Mouse (Mus musculus): Measurements from ENCODE around the gene Napb. TPM values are rescaled to one million over a fixed set of nuclear protein-coding genes. Genes with fewer than 3 reads are reported as not detected.

Napb gene
- total and polyA plus RNA-seq, 3 experiments = not detected

DNA sequence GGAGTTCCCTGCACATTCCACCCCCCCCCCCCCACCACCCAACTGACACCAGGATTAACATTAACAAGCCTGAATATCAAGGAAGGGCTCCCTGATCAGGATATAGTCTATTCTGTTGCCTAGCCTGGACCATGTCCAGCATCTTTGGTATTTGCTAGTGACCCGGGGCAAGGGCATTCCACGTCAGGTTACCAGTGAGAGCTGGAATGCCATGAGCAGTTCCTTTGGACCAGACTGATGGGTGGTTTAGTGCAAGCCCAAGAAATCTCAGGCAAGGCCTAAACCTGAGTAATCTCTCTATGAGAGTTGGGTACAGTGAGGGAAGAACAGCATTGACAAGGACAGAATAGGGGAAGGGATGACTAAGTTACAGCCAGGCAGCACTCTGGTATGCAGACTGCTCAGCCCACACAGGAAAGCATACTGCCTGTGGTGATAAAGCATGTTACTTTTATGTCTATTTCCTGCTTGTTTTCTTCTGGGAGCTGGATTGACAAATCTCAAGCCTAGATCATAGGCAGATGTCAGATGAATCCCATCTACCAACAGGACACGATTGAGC is 11.7 kb upstream of the Napb start:
- Histone ChIP-seq H3K9ac (ENCODE audit: control insufficient read depth, low read depth, low read length, poor library complexity, severe bottlenecking) (no peak overlapping the region), H3K79me2 (ENCODE audit: control insufficient read depth, insufficient read depth, low read length, poor library complexity) (no peaks in the 10 kb centered on the region), H3K36me3 (ENCODE audit: control insufficient read depth in 1 of 2, insufficient read depth in 2 of 2, low read length in 2 of 2) (no peaks in the 10 kb centered on the region), H3K27ac (ENCODE audit: control insufficient read depth, low read depth, low read length) (no peak overlapping the region), H3K27me3 (ENCODE audit: control insufficient read depth in 1 of 2, insufficient read depth in 2 of 2, low read length in 2 of 2) (no peaks in the 10 kb centered on the region), H3K4me3 (ENCODE audit: control insufficient read depth in 1 of 2, insufficient read depth in 1 of 2, low read depth in 2 of 2, low read length in 2 of 2) (no peak overlapping the region), H3K9me3 (replicated peaks; ENCODE audit: insufficient read depth, low read length) (no peaks in the 10 kb centered on the region), H3K4me1 (ENCODE audit: control insufficient read depth in 1 of 2, insufficient read depth in 2 of 2, low read length in 2 of 2) (no peaks in the 10 kb centered on the region)
- TF ChIP-seq GABPA (IDR thresholded peaks at IDR 0.05; ENCODE audit: low read depth, low read length) = no peak
- no peak for TF ChIP-seq RAD21 (IDR thresholded peaks at IDR 0.05; ENCODE audit: low read depth, low read length)
- no peak for TF ChIP-seq SIN3A (IDR thresholded peaks at IDR 0.05; ENCODE audit: low read length)
- TF ChIP-seq MXI1 (IDR thresholded peaks at IDR 0.05; ENCODE audit: low read depth, low read length) = no peak
- no peak for TF ChIP-seq RCOR1 (IDR thresholded peaks at IDR 0.05; ENCODE audit: low read depth, low read length)
- TF ChIP-seq BHLHE40 (IDR thresholded peaks at IDR 0.05; ENCODE audit: borderline replicate concordance, low read depth, low read length) = no peak
- no peak for TF ChIP-seq GATA1 (IDR thresholded peaks at IDR 0.05; ENCODE audit: low read depth, low read length)
- no peak for TF ChIP-seq KAT2A (conservative IDR thresholded peaks at IDR 0.05; ENCODE audit: low read depth, low read length)
- TF ChIP-seq UBTF (IDR thresholded peaks at IDR 0.05; ENCODE audit: borderline replicate concordance, insufficient read depth, low read depth, low read length) = no peak
- no peak for TF ChIP-seq CHD1 (IDR thresholded peaks at IDR 0.05; ENCODE audit: low read depth, low read length)
- no peak for DNase-seq (ENCODE audit: low read depth, low spot score)

DNA sequence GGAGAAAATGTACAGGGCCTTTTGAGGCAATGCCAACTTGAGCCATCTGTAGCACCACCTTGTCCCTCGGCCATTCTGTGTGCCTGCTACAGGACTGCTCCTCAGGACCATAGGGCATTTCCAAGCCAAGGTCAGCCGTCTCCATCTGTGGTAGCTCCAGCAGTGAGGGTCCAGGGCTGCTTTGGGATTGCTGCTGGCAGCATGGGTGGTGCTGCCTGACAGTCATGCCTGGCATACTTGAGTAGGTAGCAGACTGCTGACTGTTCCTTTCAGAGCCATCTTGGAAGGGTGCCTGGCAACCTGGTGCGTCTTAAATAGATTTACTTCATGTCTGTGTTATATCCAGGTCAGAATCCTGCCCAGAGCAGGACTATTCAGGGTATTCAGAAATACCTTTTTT is 10.7 kb upstream of the Napb start:
- Histone ChIP-seq H3K79me2 (ENCODE audit: control insufficient read depth, insufficient read depth, low read length, poor library complexity) (no peaks in the 10 kb centered on the region), H3K9me3 (replicated peaks; ENCODE audit: insufficient read depth, low read length) (no peaks in the 10 kb centered on the region), H3K4me3 (ENCODE audit: control insufficient read depth in 1 of 2, insufficient read depth in 1 of 2, low read depth in 2 of 2, low read length in 2 of 2) (no peak overlapping the region), H3K27me3 (ENCODE audit: control insufficient read depth in 1 of 2, insufficient read depth in 2 of 2, low read length in 2 of 2) (no peaks in the 10 kb centered on the region), H3K27ac (ENCODE audit: control insufficient read depth, low read depth, low read length) (no peak overlapping the region), H3K36me3 (ENCODE audit: control insufficient read depth in 1 of 2, insufficient read depth in 2 of 2, low read length in 2 of 2) (no peaks in the 10 kb centered on the region), H3K4me1 (ENCODE audit: control insufficient read depth in 1 of 2, insufficient read depth in 2 of 2, low read length in 2 of 2) (no peaks in the 10 kb centered on the region), H3K9ac (ENCODE audit: control insufficient read depth, low read depth, low read length, poor library complexity, severe bottlenecking) (no peak overlapping the region)
- TF ChIP-seq MXI1 (IDR thresholded peaks at IDR 0.05; ENCODE audit: low read depth, low read length) = no peak
- no peak for DNase-seq (ENCODE audit: low read depth, low spot score)

- Histone ChIP-seq H3K27ac (ENCODE audit: control insufficient read depth, low read depth, low read length) (no peak overlapping the region), H3K4me3 (ENCODE audit: control insufficient read depth in 1 of 2, insufficient read depth in 1 of 2, low read depth in 2 of 2, low read length in 2 of 2) (no peak overlapping the region), H3K79me2 (ENCODE audit: control insufficient read depth, insufficient read depth, low read length, poor library complexity) (no peaks in the 10 kb centered on the region), H3K36me3 (ENCODE audit: control insufficient read depth in 1 of 2, insufficient read depth in 2 of 2, low read length in 2 of 2) (no peaks in the 10 kb centered on the region), H3K9me3 (replicated peaks; ENCODE audit: insufficient read depth, low read length) (no peaks in the 10 kb centered on the region), H3K27me3 (ENCODE audit: control insufficient read depth in 1 of 2, insufficient read depth in 2 of 2, low read length in 2 of 2) (no peaks in the 10 kb centered on the region), H3K9ac (ENCODE audit: control insufficient read depth, low read depth, low read length, poor library complexity, severe bottlenecking) (no peak overlapping the region), H3K4me1 (ENCODE audit: control insufficient read depth in 1 of 2, insufficient read depth in 2 of 2, low read length in 2 of 2) (no peaks in the 10 kb centered on the region)
- DNase-seq (ENCODE audit: low read depth, low spot score) = no peak
- TF ChIP-seq EP300 (IDR thresholded peaks at IDR 0.05; ENCODE audit: low read depth in 1 of 2, low read length in 2 of 2) = no peak
- no peak for TF ChIP-seq GABPA (IDR thresholded peaks at IDR 0.05; ENCODE audit: low read depth, low read length)
- TF ChIP-seq KAT2A (conservative IDR thresholded peaks at IDR 0.05; ENCODE audit: low read depth, low read length) = no peak
- no peak for TF ChIP-seq GATA1 (IDR thresholded peaks at IDR 0.05; ENCODE audit: low read depth, low read length)
- no peak for TF ChIP-seq RCOR1 (IDR thresholded peaks at IDR 0.05; ENCODE audit: low read depth, low read length)
- TF ChIP-seq POLR2AphosphoS2 (IDR thresholded peaks at IDR 0.05; ENCODE audit: low read length) = no peak
- no peak for TF ChIP-seq USF1 (IDR thresholded peaks at IDR 0.05; ENCODE audit: low read depth, low read length)
- no peak for TF ChIP-seq MYC (IDR thresholded peaks at IDR 0.05; ENCODE audit: low read depth, low read length)
- TF ChIP-seq SMC3 (IDR thresholded peaks at IDR 0.05; ENCODE audit: low read depth, low read length) = no peak
- TF ChIP-seq BHLHE40 (IDR thresholded peaks at IDR 0.05; ENCODE audit: borderline replicate concordance, low read depth, low read length) = no peak
- no peak for TF ChIP-seq ZC3H11A (IDR thresholded peaks at IDR 0.05; ENCODE audit: low read depth, low read length)
- TF ChIP-seq TCF12 (IDR thresholded peaks at IDR 0.05; ENCODE audit: low read depth, low read length) = no peak
These were observed 497 bp downstream of the Napb start for GRCm38 (mm10) chr2:148731614-148732326.
